ENCODE assay signal across 20 mouse cellular contexts in genomic region chr2:165797876-165798275, GRCm38 (mm10).
DNase-seq lines count a peak whose midpoint lies in the region; ATAC-seq lines count a peak whose summit lies in the region.
"Had no signal": no experiment of that assay in that cellular context is flagged by ENCODE, and none has a peak within 500 bp of the region (broad histone marks: within the 10 kb centered on the region; RNA-seq: fewer than 3 reads in every experiment).

No protein-coding gene starts in this region.

- no peak overlapping the region for H3K4me3 ChIP-seq in hindbrain, embryonic 10.5 days
- no peak overlapping the region for H3K4me3 ChIP-seq in hindbrain, embryonic 16.5 days (ENCODE audit: low read length)
- no peak overlapping the region for H3K4me3 ChIP-seq in kidney, embryonic 16.5 days (ENCODE audit: low read length)
- H3K4me3 ChIP-seq: embryonic facial prominence, embryonic 10.5 days; embryonic facial prominence, embryonic 12.5 days; forebrain, embryonic 13.5 days; forebrain, embryonic 15.5 days had no signal

- H3K27me3 ChIP-seq in hindbrain, embryonic 10.5 days (ENCODE audit: insufficient read depth, poor library complexity, severe bottlenecking), result no peaks in the 10 kb centered on the region
- no peaks in the 10 kb centered on the region for H3K27me3 ChIP-seq in hindbrain, embryonic 16.5 days (replicated peaks; ENCODE audit: control insufficient read depth, insufficient read depth, low read length)
- no peaks in the 10 kb centered on the region for H3K27me3 ChIP-seq in kidney, embryonic 16.5 days (ENCODE audit: insufficient read depth, low read length)
- H3K27me3 ChIP-seq: embryonic facial prominence, embryonic 12.5 days; forebrain, embryonic 13.5 days; forebrain, embryonic 15.5 days had no signal

- DNase-seq in hindbrain, embryonic 10.5 days (ENCODE audit: low spot score), result no peak
- DNase-seq in 3T3-L1 (ENCODE audit: low read depth, low spot score) (peak; percentile 60), MN1 (ENCODE audit: low spot score) (peak; percentile 64)
- no peak for DNase-seq in layer of hippocampus, adult 9-11 months
- DNase-seq: adrenal gland, adult 8-10 months; adrenal gland, postnatal 14 days; adrenal gland, postnatal 36 days; cerebellum, adult 11-12 months; cerebellum, adult 2 months; cerebellum, adult 9-10 months; cerebellum, postnatal 10 days; cerebellum, postnatal 25 days; forebrain, postnatal 0 days had no signal

- WGBS in hindbrain, embryonic 10.5 days, result 70% methylated on average over 8 of the region's 8 CpGs
- WGBS in hindbrain, embryonic 16.5 days, result 67% methylated on average over 8 of the region's 8 CpGs
- WGBS in kidney, embryonic 16.5 days, result 67% methylated on average over 8 of the region's 8 CpGs

- 0 out of 2 replicates have a peak, but pooled peaks cover 2% of the 10 kb centered on the region for H3K4me1 ChIP-seq in hindbrain, embryonic 10.5 days (replicated peaks)
- H3K4me1 ChIP-seq in hindbrain, embryonic 16.5 days (ENCODE audit: control insufficient read depth, insufficient read depth, low read depth, low read length), result no peaks in the 10 kb centered on the region
- H3K4me1 ChIP-seq in kidney, embryonic 16.5 days (ENCODE audit: insufficient read depth, low read length), result no peaks in the 10 kb centered on the region
- H3K4me1 ChIP-seq: embryonic facial prominence, embryonic 10.5 days; embryonic facial prominence, embryonic 12.5 days; forebrain, embryonic 13.5 days; forebrain, embryonic 15.5 days had no signal

- no peak overlapping the region for H3K4me2 ChIP-seq in hindbrain, embryonic 16.5 days (ENCODE audit: low read length)
- H3K4me2 ChIP-seq in kidney, embryonic 16.5 days (replicated peaks; ENCODE audit: low read depth, low read length), result no peak overlapping the region
- H3K4me2 ChIP-seq: embryonic facial prominence, embryonic 12.5 days; forebrain, embryonic 13.5 days; forebrain, embryonic 15.5 days had no signal

- H3K9me3 ChIP-seq in hindbrain, embryonic 10.5 days, result no peaks in the 10 kb centered on the region
- H3K9me3 ChIP-seq in hindbrain, embryonic 16.5 days (ENCODE audit: control insufficient read depth, low read length), result no peaks in the 10 kb centered on the region
- no peaks in the 10 kb centered on the region for H3K9me3 ChIP-seq in kidney, embryonic 16.5 days (ENCODE audit: low read length)
- H3K9me3 ChIP-seq: embryonic facial prominence, embryonic 10.5 days; embryonic facial prominence, embryonic 12.5 days; forebrain, embryonic 13.5 days; forebrain, embryonic 15.5 days; G1E had no signal

- H3K9ac ChIP-seq in hindbrain, embryonic 16.5 days (ENCODE audit: low read depth, low read length), result no peak overlapping the region
- H3K9ac ChIP-seq in kidney, embryonic 16.5 days (replicated peaks; ENCODE audit: low read length), result no peak overlapping the region
- H3K9ac ChIP-seq: embryonic facial prominence, embryonic 12.5 days; forebrain, embryonic 13.5 days; forebrain, embryonic 15.5 days; forebrain, postnatal 0 days had no signal

- H3K36me3 ChIP-seq in hindbrain, embryonic 10.5 days, result peaks cover 97% of the 10 kb centered on the region
- peaks cover 35% of the 10 kb centered on the region for H3K36me3 ChIP-seq in hindbrain, embryonic 16.5 days (ENCODE audit: control insufficient read depth, insufficient read depth, low read length)
- peaks cover 78% of the 10 kb centered on the region for H3K36me3 ChIP-seq in kidney, embryonic 16.5 days (ENCODE audit: insufficient read depth, low read length)

- ATAC-seq in hindbrain, embryonic 16.5 days, result no peak
- no peak for ATAC-seq in kidney, embryonic 16.5 days (ENCODE audit: low FRiP score, low TSS enrichment)
- ATAC-seq: forebrain, embryonic 13.5 days; forebrain, embryonic 15.5 days; forebrain, postnatal 0 days had no signal

- H3K27ac ChIP-seq in hindbrain, embryonic 10.5 days, result 0 out of 2 replicates have a peak overlapping the region, but pooled peaks have one; percentile 35
- H3K27ac ChIP-seq in hindbrain, embryonic 16.5 days (ENCODE audit: low read depth, low read length), result no peak overlapping the region
- no peak overlapping the region for H3K27ac ChIP-seq in kidney, embryonic 16.5 days (ENCODE audit: low read length)
- H3K27ac ChIP-seq: embryonic facial prominence, embryonic 10.5 days; embryonic facial prominence, embryonic 12.5 days; forebrain, embryonic 13.5 days; forebrain, embryonic 15.5 days had no signal

Comparison
In these comparisons a context has a peak if more than half of its experiments do, and no peak if none do; other contexts are left out.
1. DNase-seq: peak in 3T3-L1 (single experiment) and MN1 (single experiment); none in hindbrain, embryonic 10.5 days (single experiment) and layer of hippocampus, adult 9-11 months (single experiment).